Mouse (Mus musculus) stomach, embryonic 16.5 days (tissue): ENCODE data around the gene C130032M10Rik. TPM values are rescaled to one million over a fixed set of nuclear protein-coding genes. Genes with fewer than 3 reads are reported as not detected.
A peak's percentile ranks its signal among the peaks of the same experiment; 100 is the strongest.

Source experiments
- ATAC-seq: fragments of 200-750 bp; cut with Nextera tagmentation; 2 replicates; pipeline ENCODE4 v1.8.0; 2017; ENCODE audit warnings: moderate number of reproducible peaks, moderate TSS enrichment; ENCODE audit not compliant: insufficient read depth, low FRiP score
- H3K27ac ChIP-seq: fragments of 300-500 bp; sonication (generic); 2 replicates; pipeline ENCODE4 v1.5.1; 2014; ENCODE audit warnings: low read length
- H3K27me3 ChIP-seq: fragments of 300-500 bp; sonication (generic); 2 replicates; pipeline ENCODE4 v1.6.1; 2014; ENCODE audit warnings: low read length, control low read depth, mixed read lengths; ENCODE audit not compliant: control insufficient read depth, insufficient read depth
- H3K36me3 ChIP-seq: fragments of 300-500 bp; sonication (generic); 2 replicates; pipeline ENCODE4 v1.6.1; 2014; ENCODE audit warnings: low read length; ENCODE audit not compliant: control insufficient read depth, insufficient read depth
- H3K4me1 ChIP-seq: fragments of 300-500 bp; sonication (generic); 2 replicates; pipeline ENCODE4 v1.6.1; 2014; ENCODE audit warnings: low read length, control low read depth, mixed read lengths; ENCODE audit not compliant: control insufficient read depth, insufficient read depth
- H3K4me2 ChIP-seq: fragments of 300-500 bp; sonication (generic); 2 replicates; pipeline ENCODE4 v1.6.1; 2014; ENCODE audit warnings: low read depth, low read length, mixed read lengths
- H3K4me3 ChIP-seq: fragments of 300-500 bp; sonication (generic); replicated peaks from 2 replicates; pipeline ENCODE4 v1.5.1; 2014; ENCODE audit warnings: mild to moderate bottlenecking, low read length
- H3K9ac ChIP-seq: fragments of 300-500 bp; sonication (generic); 2 replicates; pipeline ENCODE4 v1.6.1; 2014; ENCODE audit warnings: low read length
- H3K9me3 ChIP-seq: fragments of 300-500 bp; sonication (generic); replicated peaks from 2 replicates; pipeline ENCODE4 v1.6.1; 2016; ENCODE audit warnings: low read length, control low read depth; ENCODE audit not compliant: control insufficient read depth
- WGBS: fragments of 180-500 bp; shearing (Covaris S2); extraction: QIAGEN DNeasy Blood & Tissue Kit; methylation state at CpG from one replicate; pipeline ENCODE4 v1.1.7; 2014; 5-methylcytosine and 5-hydroxymethylcytosine counted together
- polyA plus RNA-seq: library from polyadenylated mRNA; unstranded; fragments of >200 nt; fragmentation: Nextera tagmentation; extraction: Ambion mirVana; gene quantifications from 2 replicates; pipeline ENCODE4 v1.2.1, GENCODE M21; 2015

Gene C130032M10Rik
- polyA plus RNA-seq, 1 experiment from 2014 or later: 0.19 TPM

DNA sequence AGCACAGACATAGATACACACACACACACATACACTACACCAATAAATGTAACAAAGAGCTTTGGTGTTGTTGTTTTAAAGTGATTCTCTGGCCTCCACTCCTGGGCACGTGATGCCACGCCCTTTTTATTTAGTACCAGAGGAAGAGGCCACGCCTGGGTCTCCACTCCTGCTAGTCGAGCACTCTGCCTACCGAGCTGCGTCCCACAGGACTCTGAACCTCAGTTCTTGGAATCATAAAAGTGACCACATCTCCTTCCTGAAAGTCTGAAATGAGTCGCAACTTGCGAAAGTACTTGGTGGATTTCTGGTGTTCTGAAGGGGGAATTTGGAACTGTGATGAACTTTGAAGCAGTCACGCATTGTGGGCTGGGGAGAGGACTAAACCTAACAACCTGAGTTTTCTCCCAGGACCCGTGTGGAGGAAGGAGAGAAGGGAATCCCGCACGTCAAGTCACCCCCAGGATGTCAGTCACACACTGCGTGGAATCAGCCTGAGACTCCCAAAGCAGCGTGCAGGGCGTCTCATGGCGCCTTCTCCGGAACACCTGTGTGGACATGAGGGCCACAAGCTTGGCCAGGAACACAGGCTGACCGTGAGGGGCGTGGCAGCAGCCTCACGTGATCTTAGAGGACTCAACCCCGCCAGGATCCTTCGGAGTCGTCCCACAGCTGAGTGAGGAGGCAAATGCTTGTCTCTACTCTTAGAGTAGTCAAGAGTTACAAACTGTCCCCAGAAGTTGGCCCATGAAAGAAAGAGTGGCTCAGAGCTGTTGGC, 27.8 kb upstream of the C130032M10Rik start:
- Histone ChIP-seq H3K36me3 (no peaks in the 10 kb centered on the region), H3K4me3 (no peak overlapping the region), H3K4me1 (no peaks in the 10 kb centered on the region), H3K4me2 (no peak overlapping the region), H3K27me3 (no peaks in the 10 kb centered on the region), H3K9me3 (no peaks in the 10 kb centered on the region), H3K27ac (no peak overlapping the region), H3K9ac (no peak overlapping the region)
- 68% methylated on average over 23 of the region's 23 CpGs for WGBS
- ATAC-seq: peak; percentile 44; the same call in 1 of the 2 replicates

DNA sequence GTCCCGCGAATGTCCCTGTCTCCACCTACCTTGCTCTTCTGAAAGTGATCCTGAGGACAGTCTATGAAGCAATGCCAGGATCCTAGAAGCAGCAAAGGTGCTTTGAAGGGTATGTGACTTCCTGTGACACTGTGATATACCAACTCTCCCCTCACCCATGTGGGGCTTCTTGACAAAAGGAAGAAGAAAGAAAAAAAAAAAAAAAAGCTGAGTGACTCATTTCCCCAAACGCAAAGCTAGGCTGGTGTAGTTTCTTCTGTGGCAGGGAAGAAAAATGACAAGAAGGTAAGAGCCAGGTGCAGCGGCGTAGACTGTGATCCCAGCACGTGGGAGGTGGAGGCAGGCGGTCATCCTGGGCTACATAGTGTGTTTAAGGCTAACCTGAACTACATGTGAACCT, 19.0 kb upstream of the C130032M10Rik start:
- WGBS: 71% methylated on average over 7 of the region's 7 CpGs
- Histone ChIP-seq H3K27me3 (peaks cover 5% of the 10 kb centered on the region; the same call in 1 of the 2 replicates), H3K27ac (no peak overlapping the region), H3K4me1 (no peaks in the 10 kb centered on the region), H3K9ac (no peak overlapping the region), H3K4me3 (no peak overlapping the region), H3K4me2 (no peak overlapping the region), H3K9me3 (no peaks in the 10 kb centered on the region), H3K36me3 (no peaks in the 10 kb centered on the region)
- no peak for ATAC-seq

DNA sequence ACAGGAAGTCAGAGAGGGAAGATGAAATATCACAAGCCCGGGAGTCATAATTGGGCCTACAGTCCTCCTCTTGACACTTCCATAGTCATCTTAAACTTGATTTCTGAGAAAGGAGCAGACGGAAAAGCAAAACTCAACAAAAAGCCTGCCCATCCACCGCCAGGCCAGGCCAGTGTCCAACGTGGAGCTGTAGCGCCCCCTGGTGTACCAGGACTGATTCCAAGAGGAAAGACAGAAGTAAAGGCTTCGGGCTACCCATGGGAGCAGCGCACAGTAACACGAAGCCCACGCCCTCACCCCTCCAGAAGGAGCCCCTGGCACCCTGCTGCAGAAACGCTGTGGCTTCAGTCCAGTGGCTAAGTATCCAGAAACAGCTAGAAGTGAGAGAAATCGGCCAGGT, 17.3 kb upstream of the C130032M10Rik start:
- 8% methylated on average over 11 of the region's 11 CpGs for WGBS
- no peak for ATAC-seq
- Histone ChIP-seq H3K4me2 (0 out of 2 replicates have a peak overlapping the region, but pooled peaks have one; percentile 5), H3K36me3 (no peaks in the 10 kb centered on the region), H3K4me3 (no peak overlapping the region), H3K4me1 (no peaks in the 10 kb centered on the region), H3K9ac (no peak overlapping the region), H3K27me3 (peaks cover 5% of the 10 kb centered on the region; the same call in 1 of the 2 replicates), H3K27ac (no peak overlapping the region), H3K9me3 (no peaks in the 10 kb centered on the region)

DNA sequence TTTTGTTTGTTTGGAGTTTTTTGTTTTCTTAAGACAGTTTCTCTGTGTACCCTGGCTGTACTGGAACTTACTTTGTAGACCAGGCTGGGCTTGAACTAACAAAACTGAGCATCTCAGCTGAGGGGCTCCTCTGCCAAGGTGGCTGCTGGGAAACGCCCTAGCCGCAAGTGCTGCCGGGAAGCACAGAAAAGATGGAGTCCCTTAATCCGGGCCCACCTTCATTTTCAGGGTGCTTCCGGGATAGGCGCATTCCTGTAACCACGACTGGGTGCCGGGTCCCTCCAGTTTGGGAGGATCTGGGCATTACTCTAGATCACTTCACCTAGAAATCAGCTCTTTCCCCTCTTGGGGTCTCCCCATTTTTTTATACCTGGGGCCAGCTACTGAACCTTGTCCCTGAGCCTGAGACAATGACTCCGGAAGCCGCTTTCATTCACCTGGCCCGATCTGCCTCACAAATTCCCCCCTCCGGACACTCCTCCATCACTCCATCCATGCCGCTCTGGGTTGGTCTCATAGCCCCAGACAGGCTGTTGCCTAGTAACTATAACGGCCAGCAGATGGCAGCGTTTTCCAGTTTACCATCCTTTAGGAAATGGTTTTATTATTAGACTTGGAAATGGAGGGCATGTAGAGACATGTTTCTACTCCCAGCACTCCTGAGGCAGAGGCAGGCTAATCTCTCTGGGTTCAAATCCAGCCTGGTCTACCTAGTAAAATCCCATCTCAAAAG, 15.5 kb upstream of the C130032M10Rik start:
- H3K4me2 ChIP-seq: no peak overlapping the region
- peak; percentile 9; the same call in 1 of the 2 replicates for ATAC-seq
- H3K9ac ChIP-seq: no peak overlapping the region

DNA sequence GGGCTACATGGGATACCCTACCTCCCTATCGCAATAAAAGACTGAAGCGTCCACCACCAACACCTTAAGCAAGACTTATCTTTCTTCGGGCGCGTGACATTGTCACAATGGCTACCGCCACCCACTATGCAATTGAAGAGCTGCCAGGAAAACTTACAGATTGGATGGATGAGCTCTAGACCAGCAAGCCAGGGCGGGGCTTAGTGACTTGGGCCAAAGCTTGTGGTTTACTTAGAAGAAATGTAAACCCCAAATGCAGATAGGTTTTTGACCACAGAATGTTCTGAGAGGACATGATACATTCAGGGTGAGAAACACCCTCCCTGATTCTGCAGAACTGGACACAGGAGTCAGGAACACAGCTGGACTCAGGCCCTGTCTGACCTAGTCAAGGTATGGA, 14.4 kb upstream of the C130032M10Rik start:
- H3K27me3 ChIP-seq: peaks cover 5% of the 10 kb centered on the region; the same call in 1 of the 2 replicates
- no peak overlapping the region for H3K9ac ChIP-seq
- H3K4me3 ChIP-seq: no peak overlapping the region
- no peaks in the 10 kb centered on the region for H3K4me1 ChIP-seq
- H3K27ac ChIP-seq: no peak overlapping the region
- H3K9me3 ChIP-seq: no peaks in the 10 kb centered on the region
- no peak for ATAC-seq
- 84% methylated on average over 7 of the region's 7 CpGs for WGBS
- no peaks in the 10 kb centered on the region for H3K36me3 ChIP-seq
- H3K4me2 ChIP-seq: no peak overlapping the region

More for the DNA sequence above, 15.5 kb upstream of the C130032M10Rik start:
- no peak overlapping the region for H3K4me3 ChIP-seq
- H3K27me3 ChIP-seq: peaks cover 5% of the 10 kb centered on the region; the same call in 1 of the 2 replicates
- WGBS: 18% methylated on average over 15 of the region's 15 CpGs
- no peaks in the 10 kb centered on the region for H3K9me3 ChIP-seq
- no peaks in the 10 kb centered on the region for H3K36me3 ChIP-seq
- no peak overlapping the region for H3K27ac ChIP-seq
- no peaks in the 10 kb centered on the region for H3K4me1 ChIP-seq

DNA sequence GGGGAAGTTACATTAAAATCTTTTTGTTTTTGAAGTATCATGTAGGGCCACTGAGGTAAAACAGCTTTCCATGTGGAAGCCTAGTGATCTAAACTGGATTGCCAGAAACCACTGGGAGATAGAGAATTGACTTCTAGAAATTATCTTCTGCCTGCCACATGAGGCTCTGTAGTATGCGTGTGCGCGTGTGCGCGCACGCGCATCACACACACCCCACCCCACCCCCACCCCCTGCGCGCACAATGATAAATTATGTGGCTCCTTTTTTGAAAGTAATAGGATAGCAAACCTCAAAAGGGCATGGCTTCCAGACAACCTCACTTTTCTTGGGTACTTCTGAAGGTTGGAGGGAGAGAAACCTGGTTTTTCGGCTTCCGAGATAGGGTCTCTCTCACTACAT, 13.6 kb upstream of the C130032M10Rik start:
- WGBS: 93% methylated on average over 11 of the region's 11 CpGs
- H3K27ac ChIP-seq: no peak overlapping the region
- no peaks in the 10 kb centered on the region for H3K36me3 ChIP-seq
- H3K27me3 ChIP-seq: peaks cover 5% of the 10 kb centered on the region; the same call in 1 of the 2 replicates
- H3K4me3 ChIP-seq: no peak overlapping the region
- no peaks in the 10 kb centered on the region for H3K9me3 ChIP-seq
- H3K9ac ChIP-seq: no peak overlapping the region
- H3K4me2 ChIP-seq: no peak overlapping the region
- ATAC-seq: no peak
- H3K4me1 ChIP-seq: no peaks in the 10 kb centered on the region

DNA sequence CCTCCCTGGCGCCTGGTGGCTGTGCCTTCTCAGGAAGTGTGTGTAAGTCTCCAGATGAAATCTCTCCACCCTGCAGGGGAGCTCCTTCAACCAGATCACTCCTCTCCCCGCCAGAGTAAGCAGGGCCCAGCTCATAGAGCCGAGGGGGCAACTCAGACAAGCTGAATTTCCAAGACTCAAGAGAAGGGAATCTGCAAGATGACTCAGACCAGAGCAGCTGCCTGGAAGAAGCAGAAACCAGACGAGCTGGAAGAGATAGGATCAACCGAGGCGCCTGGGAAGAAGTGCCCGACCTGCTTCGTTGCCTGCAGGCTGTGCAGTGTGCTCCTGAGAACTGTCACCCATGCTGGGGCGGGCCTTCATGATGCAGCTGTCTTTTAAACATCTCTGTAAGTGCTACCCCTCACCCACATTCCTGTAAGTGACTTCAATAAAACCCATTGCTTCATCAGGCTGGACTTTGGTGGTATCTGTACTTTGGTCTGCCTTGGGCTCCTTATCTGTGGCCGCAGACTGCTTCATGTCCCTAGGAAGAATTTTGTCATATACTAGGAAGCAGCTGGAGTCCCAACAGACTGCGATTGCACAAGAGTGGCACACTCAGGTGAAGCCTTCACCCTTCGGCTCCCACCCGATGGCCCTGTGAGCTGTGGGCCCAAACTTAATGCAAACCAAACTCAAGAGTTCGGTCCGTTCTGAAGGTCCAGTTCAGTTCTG, 12.6 kb upstream of the C130032M10Rik start:
- Histone ChIP-seq H3K27me3 (peaks cover 5% of the 10 kb centered on the region; the same call in 1 of the 2 replicates), H3K9ac (peak overlapping the region; percentile 7; the same call in 1 of the 2 replicates), H3K4me1 (no peaks in the 10 kb centered on the region), H3K36me3 (no peaks in the 10 kb centered on the region), H3K9me3 (no peaks in the 10 kb centered on the region), H3K27ac (no peak overlapping the region), H3K4me3 (no peak overlapping the region), H3K4me2 (no peak overlapping the region)
- WGBS: 61% methylated on average over 15 of the region's 15 CpGs
- ATAC-seq: 0 out of 2 replicates have a peak, but pooled peaks have one; percentile 27

DNA sequence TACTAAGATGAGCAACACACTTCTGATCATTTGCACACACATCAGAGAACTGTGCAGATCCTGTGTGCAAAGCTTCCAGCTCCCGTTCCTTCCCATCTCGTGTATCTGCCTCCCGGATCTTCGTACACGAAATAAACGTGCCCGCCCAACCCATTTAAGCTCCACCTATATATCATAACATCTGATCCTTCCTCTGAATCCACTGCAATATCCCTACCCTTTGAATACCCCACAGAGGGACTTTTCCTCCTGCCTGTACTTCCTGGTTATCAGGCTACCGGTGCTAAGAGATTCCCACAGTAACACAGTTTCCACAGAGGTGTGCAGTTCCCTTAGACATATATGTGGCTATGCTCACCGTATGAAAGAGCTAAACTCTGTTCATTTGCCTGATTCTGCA, 10.7 kb upstream of the C130032M10Rik start, which contains the start of gene Ccr4:
Gene Ccr4, minus strand, starts transcription at position 101 of the 400 bp plus-strand sequence.
- WGBS: 82% methylated on average over 9 of the region's 9 CpGs
- no peaks in the 10 kb centered on the region for H3K9me3 ChIP-seq
- no peaks in the 10 kb centered on the region for H3K36me3 ChIP-seq
- no peak within 1 kb of the TSS for H3K27ac ChIP-seq
- no peak for ATAC-seq
- H3K4me3 ChIP-seq: no peak within 1 kb of the TSS
- peaks cover 2% of the 10 kb centered on the region; the same call in 1 of the 2 replicates for H3K27me3 ChIP-seq
- no peak within 1 kb of the TSS for H3K4me2 ChIP-seq
- H3K4me1 ChIP-seq: no peaks in the 10 kb centered on the region
- H3K9ac ChIP-seq: no peak within 1 kb of the TSS
